Mouse (Mus musculus) G1E (cell line): ENCODE data around the gene Pard3.

Experiments
- CTCF ChIP-seq: IDR thresholded peaks from 2 replicates; pipeline ENCODE4 v1.5.1; 2012; ENCODE audit warnings: low read depth, low read length, inconsistent platforms, mixed read lengths
- GATA1 ChIP-seq: IDR thresholded peaks from 2 replicates; pipeline ENCODE4 v1.6.1; 2012; ENCODE audit warnings: borderline replicate concordance, low read length, inconsistent platforms, mixed read lengths
- GATA2 ChIP-seq: IDR thresholded peaks from 2 replicates; pipeline ENCODE4 v1.6.1; 2012; ENCODE audit warnings: low read depth, low read length, inconsistent platforms, borderline replicate concordance
- POLR2AphosphoS5 ChIP-seq: IDR thresholded peaks from 2 replicates; pipeline ENCODE4 v1.6.1; 2012; ENCODE audit warnings: low read depth, low read length, inconsistent platforms; ENCODE audit not compliant: insufficient replicate concordance
- TAL1 ChIP-seq: conservative IDR thresholded peaks from 2 replicates; pipeline ENCODE4 v1.6.1; 2012; ENCODE audit warnings: low read depth, low read length, inconsistent platforms, mixed read lengths

DNA sequence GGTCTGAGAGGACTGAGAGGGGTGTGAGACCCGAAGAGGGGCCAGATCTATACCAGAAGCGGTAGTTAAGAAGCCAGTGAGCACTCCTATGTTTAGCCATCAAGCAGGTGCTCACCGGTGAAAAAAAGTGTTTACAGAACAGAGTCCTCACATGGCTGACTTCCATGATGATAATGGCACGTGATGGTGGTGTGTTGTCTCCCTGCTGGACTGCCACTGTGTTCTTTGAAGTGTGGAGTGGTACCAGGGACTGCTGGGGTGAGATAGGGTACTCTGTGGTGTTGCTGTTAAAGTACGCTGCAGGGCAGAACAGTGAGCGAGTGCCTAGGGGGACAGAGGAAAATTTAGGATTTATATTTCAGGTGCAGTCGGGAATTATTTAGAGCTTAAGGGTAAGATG, 122.2 kb downstream of the Pard3 start:
- no peak for TF ChIP-seq CTCF
- TF ChIP-seq POLR2AphosphoS5 = no peak
- no peak for TF ChIP-seq GATA1
- no peak for TF ChIP-seq TAL1
- no peak for TF ChIP-seq GATA2
